Mouse (Mus musculus) liver, adult 2 months (tissue): ENCODE measurements around the gene Slc7a11. TPM values are rescaled to one million over a fixed set of nuclear protein-coding genes. Genes with fewer than 3 reads are reported as not detected.

Experiments used
- DNase-seq: peaks from one replicate; pipeline ENCODE4 v3.0.0-alpha.2; 2011; ENCODE audit warnings: low read depth, low spot score; ENCODE audit errors: extremely low read depth
- H3K27ac ChIP-seq: fragments of 200-500 bp; replicated peaks from 2 replicates; pipeline ENCODE4 v1.5.1; 2012; ENCODE audit warnings: low read depth, mild to moderate bottlenecking, control low read depth, inconsistent platforms, low read length; ENCODE audit not compliant: insufficient read depth
- H3K27me3 ChIP-seq: fragments of 200-500 bp; 2 replicates; pipeline ENCODE4 v1.6.1; 2012; ENCODE audit warnings: mild to moderate bottlenecking, moderate library complexity, low read length, inconsistent platforms; ENCODE audit not compliant: control insufficient read depth, insufficient read depth
- H3K36me3 ChIP-seq: fragments of 200-500 bp; 2 replicates; pipeline ENCODE4 v1.6.1; 2012; ENCODE audit warnings: low read length, inconsistent platforms; ENCODE audit not compliant: control insufficient read depth, insufficient read depth
- H3K4me1 ChIP-seq: fragments of 200-500 bp; 2 replicates; pipeline ENCODE4 v1.6.1; 2011; ENCODE audit warnings: low read length; ENCODE audit not compliant: control insufficient read depth, insufficient read depth
- H3K4me3 ChIP-seq: fragments of 200-500 bp; 2 replicates; pipeline ENCODE4 v1.5.1; 2011; ENCODE audit warnings: low read depth, mild to moderate bottlenecking, control low read depth, low read length, moderate library complexity; ENCODE audit not compliant: insufficient read depth
- H3K79me2 ChIP-seq: fragments of 200-500 bp; 2 replicates; pipeline ENCODE4 v1.6.1; 2012; ENCODE audit warnings: inconsistent platforms, mild to moderate bottlenecking, low read length, moderate library complexity; ENCODE audit not compliant: control insufficient read depth, insufficient read depth
- H3K9ac ChIP-seq: fragments of 200-500 bp; 2 replicates; pipeline ENCODE4 v1.6.1; 2012; ENCODE audit warnings: low read depth, mild to moderate bottlenecking, control low read depth, inconsistent platforms, low read length
- CTCF ChIP-seq: fragments of 200-500 bp; IDR thresholded peaks from 2 replicates; pipeline ENCODE4 v1.5.1; 2011; ENCODE audit warnings: low read depth, low read length, control low read depth
- POLR2A ChIP-seq: fragments of 200-500 bp; IDR thresholded peaks from 2 replicates; pipeline ENCODE4 v1.6.1; 2011; ENCODE audit warnings: low read length, control low read depth; ENCODE audit not compliant: insufficient read depth; ENCODE audit errors: extremely low read depth
- WGBS: fragments of 180-500 bp; shearing (Covaris S2); methylation state at CpG from one replicate; pipeline ENCODE4 v1.1.7; 2018; 5-methylcytosine and 5-hydroxymethylcytosine counted together
- polyA plus RNA-seq: library from polyadenylated mRNA; depleted of rRNA; stranded (reverse); fragments of >200 nt; gene quantifications from 2 replicates; pipeline ENCODE4 v1.2.3, GENCODE M21; 2012
- total RNA-seq: library from RNA; depleted of rRNA; stranded (reverse); fragments of >200 nt; gene quantifications from 2 replicates; pipeline ENCODE4 v1.2.3, GENCODE M21; 2014

Gene Slc7a11
- total and polyA plus RNA-seq, 2 experiments = under 0.01 TPM; not detected in 1

DNA sequence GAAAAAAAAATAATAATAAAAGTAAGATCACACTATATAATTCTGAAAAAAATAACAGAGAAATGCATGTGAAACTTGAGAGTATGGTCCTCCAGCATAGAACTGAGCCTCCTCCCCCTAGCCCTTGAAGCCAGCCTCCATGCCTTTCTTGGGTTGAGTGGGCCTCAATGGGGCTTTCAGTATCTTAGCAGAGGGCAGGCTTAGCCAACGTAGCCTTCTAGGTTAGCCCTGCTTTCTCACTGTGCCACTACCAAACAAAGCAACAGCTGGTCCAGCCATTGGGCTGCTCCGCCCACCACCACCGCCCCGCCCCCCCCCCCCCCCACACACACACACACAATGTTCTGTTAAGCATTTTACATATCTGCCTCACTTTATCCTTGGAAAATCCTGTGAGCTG lies 56.1 kb downstream of the Slc7a11 start:
- WGBS = 57% methylated on average over 4 of the region's 4 CpGs
- Histone ChIP-seq H3K27ac (no peak overlapping the region), H3K27me3 (no peaks in the 10 kb centered on the region), H3K4me1 (no peaks in the 10 kb centered on the region), H3K36me3 (no peaks in the 10 kb centered on the region), H3K4me3 (no peak overlapping the region), H3K79me2 (no peaks in the 10 kb centered on the region), H3K9ac (no peak overlapping the region)
- no peak for DNase-seq
- TF ChIP-seq POLR2A = no peak
- TF ChIP-seq CTCF = no peak

DNA sequence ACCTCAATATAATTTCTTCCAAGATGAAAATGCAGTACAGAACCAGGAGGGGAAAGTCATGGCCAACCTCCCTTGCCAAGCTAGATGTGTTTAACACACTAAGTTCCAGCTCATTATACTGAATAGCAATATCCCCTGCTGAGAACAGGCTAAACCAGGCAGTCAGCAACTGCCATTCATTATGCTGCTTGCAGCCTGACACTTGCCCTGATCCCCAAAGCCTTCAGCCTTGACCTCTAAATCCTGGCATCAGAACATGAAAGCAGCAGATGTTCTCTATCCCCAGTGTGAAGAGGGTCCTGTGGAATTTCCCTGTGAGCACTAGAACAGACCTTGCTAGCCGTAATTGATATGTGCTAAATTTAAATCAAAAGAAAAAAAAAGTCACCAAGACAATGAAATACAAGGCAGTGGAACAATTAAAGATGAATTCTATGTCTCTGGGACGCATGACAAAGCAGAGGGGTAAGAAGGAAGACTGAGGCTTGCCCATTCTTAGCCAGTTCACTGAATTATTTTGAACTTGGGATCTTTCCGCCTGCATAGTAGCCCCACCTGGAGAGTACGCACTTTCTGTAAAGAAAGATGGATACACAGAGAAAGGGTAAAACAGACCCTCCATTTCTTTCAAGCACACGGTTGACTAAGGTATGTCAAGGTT lies 56.7 kb downstream of the Slc7a11 start:
- H3K79me2 ChIP-seq = no peaks in the 10 kb centered on the region
- no peaks in the 10 kb centered on the region for H3K27me3 ChIP-seq
- no peak overlapping the region for H3K9ac ChIP-seq
- 87% methylated on average over 5 of the region's 5 CpGs for WGBS
- no peak overlapping the region for H3K4me3 ChIP-seq
- no peak for TF ChIP-seq CTCF
- no peak for TF ChIP-seq POLR2A
- no peak for DNase-seq
- no peaks in the 10 kb centered on the region for H3K36me3 ChIP-seq
- H3K27ac ChIP-seq = no peak overlapping the region
- no peaks in the 10 kb centered on the region for H3K4me1 ChIP-seq

DNA sequence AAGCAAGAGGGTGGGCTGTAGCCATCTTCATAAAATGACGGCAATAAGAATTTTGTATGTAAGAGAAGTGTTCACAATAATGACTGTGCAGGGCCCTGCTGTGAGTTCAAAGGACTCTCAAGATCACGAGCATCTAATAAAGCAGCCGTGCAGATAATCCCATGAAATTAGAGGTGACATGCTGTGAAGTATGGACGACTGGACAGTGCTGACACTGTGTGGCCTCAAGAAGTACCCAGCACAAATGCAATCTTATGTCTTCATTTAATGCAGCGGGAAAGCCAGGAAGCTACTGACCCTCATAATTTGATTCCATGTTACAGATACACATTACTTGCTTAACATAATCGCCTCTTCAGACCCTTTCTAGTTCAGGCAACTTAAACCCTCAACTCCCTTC lies 57.3 kb downstream of the Slc7a11 start:
- Histone ChIP-seq H3K4me1 (no peaks in the 10 kb centered on the region), H3K9ac (no peak overlapping the region), H3K79me2 (no peaks in the 10 kb centered on the region), H3K36me3 (no peaks in the 10 kb centered on the region), H3K27me3 (no peaks in the 10 kb centered on the region), H3K27ac (no peak overlapping the region), H3K4me3 (no peak overlapping the region)
- no peak for DNase-seq
- TF ChIP-seq POLR2A (no peak), CTCF (no peak)
- 85% methylated on average over 6 of the region's 6 CpGs for WGBS

DNA sequence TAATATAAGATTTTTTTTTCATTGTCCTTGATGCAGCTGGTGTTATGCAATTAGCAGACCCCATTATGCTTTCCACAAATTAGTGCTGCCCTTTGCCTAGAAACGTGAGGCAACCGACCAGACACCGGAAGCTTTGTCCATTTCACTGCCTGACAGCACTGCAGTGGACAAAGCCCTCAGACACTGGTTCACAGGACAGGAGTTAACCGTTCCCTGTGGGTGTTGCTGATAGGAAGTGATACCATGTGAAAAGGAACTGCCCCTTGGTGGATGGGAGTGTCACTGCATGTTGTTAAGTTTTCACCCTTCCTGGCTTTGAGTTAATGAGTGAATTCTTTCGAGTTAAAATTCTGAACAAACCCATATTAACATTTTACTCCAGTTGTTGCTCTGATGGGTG lies 60.7 kb downstream of the Slc7a11 start:
- no peak for DNase-seq
- WGBS = 46% methylated on average over 5 of the region's 5 CpGs
- H3K4me3 ChIP-seq = no peak overlapping the region
- TF ChIP-seq POLR2A (no peak), CTCF (no peak)
- H3K36me3 ChIP-seq = no peaks in the 10 kb centered on the region
- H3K27me3 ChIP-seq = no peaks in the 10 kb centered on the region
- no peak overlapping the region for H3K27ac ChIP-seq
- H3K79me2 ChIP-seq = no peaks in the 10 kb centered on the region
- no peaks in the 10 kb centered on the region for H3K4me1 ChIP-seq
- no peak overlapping the region for H3K9ac ChIP-seq

DNA sequence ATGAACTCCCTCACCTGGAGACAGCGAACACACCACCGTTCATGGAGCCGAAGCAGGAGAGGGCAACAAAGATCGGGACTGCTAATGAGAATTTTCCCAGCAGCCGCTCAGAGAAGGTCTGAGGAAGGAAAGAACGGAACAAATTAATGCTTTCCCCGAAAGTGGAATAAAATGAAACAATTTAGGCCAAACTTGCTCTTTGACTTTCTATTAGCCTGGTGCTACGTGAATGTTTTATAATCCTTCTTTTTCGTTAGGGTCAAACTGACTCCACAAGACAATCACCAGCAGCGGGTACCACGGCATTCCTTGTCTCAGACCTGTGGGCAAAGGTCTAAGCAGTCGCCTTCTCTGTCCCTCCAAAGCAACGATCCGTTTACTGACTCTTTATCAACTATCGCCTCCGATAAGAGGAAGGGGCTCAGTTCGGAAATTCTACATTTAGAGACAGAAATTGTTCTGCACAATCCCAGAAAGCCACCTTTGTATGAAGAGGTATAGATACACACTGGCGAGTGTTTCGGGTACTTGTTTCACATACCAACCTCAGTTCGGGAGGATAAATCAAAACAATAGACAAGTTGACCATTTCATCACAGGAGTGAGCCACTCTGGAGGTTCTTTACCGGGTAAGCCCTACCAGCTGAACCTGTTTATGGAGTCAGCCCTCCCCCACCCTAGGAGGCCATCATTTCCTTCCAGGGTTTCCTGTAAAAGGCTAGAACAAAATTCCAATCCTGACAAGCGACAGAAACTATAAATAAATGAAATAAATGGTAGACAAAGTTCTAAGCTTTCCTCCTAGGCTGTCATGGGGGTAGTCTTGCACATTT lies 61.3 kb downstream of the Slc7a11 start:
- no peaks in the 10 kb centered on the region for H3K27me3 ChIP-seq
- WGBS = 25% methylated on average over 22 of the region's 22 CpGs
- no peak for TF ChIP-seq POLR2A
- TF ChIP-seq CTCF = no peak
- H3K36me3 ChIP-seq = no peaks in the 10 kb centered on the region
- H3K27ac ChIP-seq = no peak overlapping the region
- no peak overlapping the region for H3K9ac ChIP-seq
- no peaks in the 10 kb centered on the region for H3K4me1 ChIP-seq
- H3K4me3 ChIP-seq = no peak overlapping the region
- H3K79me2 ChIP-seq = no peaks in the 10 kb centered on the region
- DNase-seq = no peak
